Mouse (Mus musculus) neural tube, embryonic 12.5 days (tissue): ENCODE data around the gene Nrl. TPM values are rescaled to one million over a fixed set of nuclear protein-coding genes. Genes with fewer than 3 reads are reported as not detected.

ENCODE experiments used
- ATAC-seq: fragments of 200-750 bp; cut with Nextera tagmentation; 2 replicates; pipeline ENCODE4 v1.8.0; 2017; ENCODE audit warnings: low read depth, mild to moderate bottlenecking, moderate TSS enrichment, moderate library complexity; ENCODE audit not compliant: low FRiP score
- H3K27ac ChIP-seq: fragments of 300-500 bp; sonication (generic); 2 replicates; pipeline ENCODE4 v1.5.1; 2016
- H3K27me3 ChIP-seq: fragments of 300-500 bp; sonication (generic); replicated peaks from 2 replicates; pipeline ENCODE4 v1.6.1; 2016; ENCODE audit warnings: mild to moderate bottlenecking
- H3K36me3 ChIP-seq: fragments of 300-500 bp; sonication (generic); 2 replicates; pipeline ENCODE4 v1.6.1; 2016; ENCODE audit warnings: mild to moderate bottlenecking
- H3K4me1 ChIP-seq: fragments of 300-500 bp; sonication (generic); 2 replicates; pipeline ENCODE4 v1.6.1; 2016
- H3K4me2 ChIP-seq: fragments of 300-500 bp; sonication (generic); replicated peaks from 2 replicates; pipeline ENCODE4 v1.6.1; 2016; ENCODE audit warnings: mild to moderate bottlenecking
- H3K4me3 ChIP-seq: fragments of 300-500 bp; sonication (generic); 2 replicates; pipeline ENCODE4 v1.5.1; 2016
- H3K9ac ChIP-seq: fragments of 300-500 bp; sonication (generic); 2 replicates; pipeline ENCODE4 v1.6.1; 2016; ENCODE audit warnings: mild to moderate bottlenecking
- H3K9me3 ChIP-seq: fragments of 300-500 bp; sonication (generic); 2 replicates; pipeline ENCODE4 v1.6.1; 2016; ENCODE audit warnings: mild to moderate bottlenecking
- WGBS: fragments of 180-500 bp; shearing (Covaris S2); methylation state at CpG from one replicate; pipeline ENCODE4 v1.1.7; 2016; 5-methylcytosine and 5-hydroxymethylcytosine counted together
- polyA plus RNA-seq: library from polyadenylated mRNA; unstranded; fragments of >200 nt; fragmentation: Nextera tagmentation; extraction: Ambion mirVana; gene quantifications from 2 replicates; pipeline ENCODE4 v1.2.1, GENCODE M21; 2016

Nrl gene
- polyA plus RNA-seq, 1 experiment from 2014 or later: 0.19 TPM

DNA sequence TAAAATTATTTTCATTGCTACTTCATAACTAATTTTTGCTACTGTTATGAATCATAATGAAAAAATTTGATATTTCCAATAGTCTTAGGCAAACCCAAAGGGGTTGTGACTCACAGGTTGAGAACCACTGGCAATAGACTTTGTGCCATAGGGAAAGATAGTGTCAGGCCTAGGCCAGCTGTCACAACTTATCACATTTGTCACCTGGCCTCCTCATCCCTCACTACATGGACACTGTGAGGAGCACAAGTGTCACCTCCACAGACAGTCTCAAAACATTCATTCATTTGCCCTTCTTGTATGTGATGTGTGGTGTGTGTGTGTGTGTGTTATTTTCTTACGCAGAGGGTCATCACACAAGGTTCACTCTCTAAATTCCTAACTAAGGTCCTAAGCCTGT is 47.4 kb downstream of the Nrl start:
- ATAC-seq: no peak
- 97% methylated on average over 1 of the region's 1 CpGs for WGBS
- Histone ChIP-seq H3K4me1 (no peaks in the 10 kb centered on the region), H3K36me3 (no peaks in the 10 kb centered on the region), H3K9me3 (no peaks in the 10 kb centered on the region), H3K27me3 (no peaks in the 10 kb centered on the region), H3K4me2 (no peak overlapping the region), H3K27ac (no peak overlapping the region), H3K9ac (no peak overlapping the region), H3K4me3 (no peak overlapping the region)

- Histone ChIP-seq H3K9ac (no peak overlapping the region), H3K27ac (no peak overlapping the region), H3K27me3 (no peaks in the 10 kb centered on the region), H3K9me3 (no peaks in the 10 kb centered on the region), H3K36me3 (no peaks in the 10 kb centered on the region), H3K4me2 (no peak overlapping the region), H3K4me1 (0 out of 2 replicates have a peak, but pooled peaks cover 4% of the 10 kb centered on the region), H3K4me3 (no peak overlapping the region)
- ATAC-seq: no peak
- WGBS: 73% methylated on average over 2 of the region's 2 CpGs
Observed at GRCm38 (mm10) chr14:55475654-55476053, 49.1 kb downstream of the Nrl start.

DNA sequence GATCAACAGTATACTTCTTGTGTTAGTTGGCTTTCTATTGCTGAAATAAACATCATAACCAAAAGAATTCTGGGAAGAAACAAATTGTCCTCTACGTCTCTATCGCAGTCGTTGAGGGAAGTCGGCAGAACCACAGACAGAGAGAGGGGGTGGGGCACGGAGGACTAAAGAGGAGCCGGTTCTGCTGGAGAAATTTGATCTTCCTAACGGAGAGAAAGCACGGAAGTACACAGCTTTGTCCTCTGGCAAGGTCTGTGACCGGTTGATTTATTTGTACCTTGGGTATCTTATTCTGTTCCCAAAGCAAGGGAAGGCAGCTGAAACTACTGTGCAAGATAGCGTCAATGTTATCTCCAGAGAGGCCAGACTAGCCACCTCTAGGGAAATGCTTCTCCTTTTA is 54.0 kb downstream of the Nrl start:
- Histone ChIP-seq H3K36me3 (no peaks in the 10 kb centered on the region), H3K27ac (no peak overlapping the region), H3K4me3 (no peak overlapping the region), H3K4me2 (no peak overlapping the region), H3K27me3 (no peaks in the 10 kb centered on the region), H3K4me1 (0 out of 2 replicates have a peak, but pooled peaks cover 4% of the 10 kb centered on the region), H3K9ac (no peak overlapping the region), H3K9me3 (no peaks in the 10 kb centered on the region)
- ATAC-seq: no peak
- WGBS: 18% methylated on average over 10 of the region's 10 CpGs

DNA sequence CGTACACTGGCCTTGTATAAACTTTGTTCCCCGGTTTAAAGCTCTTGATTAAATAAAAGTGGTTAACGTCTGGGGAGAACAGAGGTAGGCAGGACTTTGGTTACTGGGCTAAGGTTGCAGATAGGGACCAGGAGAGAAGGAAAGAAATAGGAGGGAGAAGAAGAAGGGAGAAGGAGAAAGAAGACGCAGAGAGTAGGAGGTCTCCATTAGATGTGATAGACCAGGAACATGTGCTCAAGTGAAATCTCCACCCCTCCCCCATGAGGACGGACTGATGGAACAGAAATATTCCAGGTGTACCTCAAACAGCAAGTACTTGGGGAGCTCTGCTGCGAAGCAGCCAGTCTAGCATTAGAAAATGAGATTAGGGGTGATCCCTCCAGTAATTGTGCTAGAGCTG is 55.0 kb downstream of the Nrl start:
- no peak overlapping the region for H3K4me2 ChIP-seq
- ATAC-seq: no peak
- H3K27me3 ChIP-seq: no peaks in the 10 kb centered on the region

DNA sequence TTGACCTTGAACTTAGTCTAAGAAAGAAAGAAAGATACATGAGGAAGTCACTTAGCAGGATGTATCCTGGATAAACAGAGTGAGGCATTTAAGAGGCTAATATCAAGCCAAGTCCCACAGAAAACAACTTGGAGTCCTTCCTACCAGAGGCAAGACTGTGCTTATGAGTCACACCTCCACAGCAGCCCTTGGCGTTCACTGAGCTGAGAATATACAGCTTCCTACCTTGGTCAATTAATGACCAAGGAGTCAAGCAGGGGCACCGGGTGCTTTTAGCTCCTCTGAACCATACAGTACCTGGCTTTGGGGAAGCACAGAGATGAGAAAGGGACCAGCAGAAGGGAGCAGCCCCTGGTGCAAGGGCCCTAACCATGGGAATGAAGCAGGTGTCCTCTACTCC is 55.7 kb downstream of the Nrl start:
- no peak for ATAC-seq
- no peak overlapping the region for H3K27ac ChIP-seq
- H3K36me3 ChIP-seq: no peaks in the 10 kb centered on the region
- no peak overlapping the region for H3K9ac ChIP-seq
- H3K4me3 ChIP-seq: no peak overlapping the region
- no peaks in the 10 kb centered on the region for H3K27me3 ChIP-seq
- H3K4me1 ChIP-seq: 0 out of 2 replicates have a peak, but pooled peaks cover 4% of the 10 kb centered on the region
- H3K4me2 ChIP-seq: no peak overlapping the region
- WGBS: 89% methylated on average over 2 of the region's 2 CpGs
- H3K9me3 ChIP-seq: no peaks in the 10 kb centered on the region

More for the DNA sequence above, 55.0 kb downstream of the Nrl start:
- Histone ChIP-seq H3K9ac (no peak overlapping the region), H3K9me3 (no peaks in the 10 kb centered on the region), H3K27ac (no peak overlapping the region), H3K36me3 (no peaks in the 10 kb centered on the region), H3K4me3 (no peak overlapping the region), H3K4me1 (0 out of 2 replicates have a peak, but pooled peaks cover 4% of the 10 kb centered on the region)
- 85% methylated on average over 6 of the region's 6 CpGs for WGBS

Other genes with a start within 250 kb of the Nrl start
- 41.5 and 41.7 TPM in 2 replicates for gene Dhrs4, start 46.2 kb downstream of the Nrl start, polyA plus RNA-seq
- gene Carmil3, start 34.3 kb downstream of the Nrl start, polyA plus RNA-seq: 16.1 and 16.8 TPM in 2 replicates
- 1.4 and 2.4 TPM in 2 replicates for gene Cpne6, start 14.5 kb downstream of the Nrl start, polyA plus RNA-seq
- 18.2 and 21.0 TPM in 2 replicates for gene Pck2, start 15.3 kb upstream of the Nrl start, polyA plus RNA-seq
- 103 and 105 TPM in 2 replicates for gene Dcaf11, start 35.0 kb upstream of the Nrl start, polyA plus RNA-seq
- not detected in 2 replicates for gene A730061H03Rik, start 35.4 kb upstream of the Nrl start, polyA plus RNA-seq
- 4.0 and 4.3 TPM in 2 replicates for gene Fitm1, start 50.6 kb upstream of the Nrl start, polyA plus RNA-seq
- gene Psme1, start 53.1 kb upstream of the Nrl start, polyA plus RNA-seq: 120 and 128 TPM in 2 replicates
- gene Emc9, start 60.3 kb upstream of the Nrl start, polyA plus RNA-seq: 8.9 and 12.7 TPM in 2 replicates
- 212 and 223 TPM in 2 replicates for gene Psme2, start 66.1 kb upstream of the Nrl start, polyA plus RNA-seq
- gene Rnf31, start 66.7 kb upstream of the Nrl start, polyA plus RNA-seq: 17.8 and 21.0 TPM in 2 replicates
- 8.8 and 9.0 TPM in 2 replicates for gene Irf9, start 78.6 kb upstream of the Nrl start, polyA plus RNA-seq
- 20.6 and 22.8 TPM in 2 replicates for gene Rec8, start 93.1 kb upstream of the Nrl start, polyA plus RNA-seq
- gene Ipo4, start 111.0 kb upstream of the Nrl start, polyA plus RNA-seq: 73.7 and 85.6 TPM in 2 replicates
- gene Gm49378, start 112.9 kb upstream of the Nrl start, polyA plus RNA-seq: 2.1 and 3.6 TPM in 2 replicates
- 62.7 and 68.6 TPM in 2 replicates for gene Tm9sf1, start 118.8 kb upstream of the Nrl start, polyA plus RNA-seq
- gene Tssk4, start 125.2 kb upstream of the Nrl start, polyA plus RNA-seq: 0.53 and 0.77 TPM in 2 replicates
- 70.1 and 71.0 TPM in 2 replicates for gene Mdp1, start 135.5 kb upstream of the Nrl start, polyA plus RNA-seq
- gene Gmpr2, start 147.0 kb upstream of the Nrl start, polyA plus RNA-seq: 60.7 and 61.6 TPM in 2 replicates
- 555 and 567 TPM in 2 replicates for gene Nedd8, start 147.1 kb upstream of the Nrl start, polyA plus RNA-seq
- 44.1 and 45.7 TPM in 2 replicates for gene Tinf2, start 156.8 kb upstream of the Nrl start, polyA plus RNA-seq
- gene Tgm1, start 188.9 kb upstream of the Nrl start, polyA plus RNA-seq: 0.34 and 0.36 TPM in 2 replicates
- 42.0 and 46.3 TPM in 2 replicates for gene Rabggta, start 197.3 kb upstream of the Nrl start, polyA plus RNA-seq
- 74.1 and 81.8 TPM in 2 replicates for gene Dhrs1, start 220.7 kb upstream of the Nrl start, polyA plus RNA-seq
- 44.2 and 47.0 TPM in 2 replicates for gene Nop9, start 220.7 kb upstream of the Nrl start, polyA plus RNA-seq
- 0.30 TPM in 1 of 2 replicates, not detected in the other for gene Cideb, start 233.5 kb upstream of the Nrl start, polyA plus RNA-seq
- 0.37 and 0.52 TPM in 2 replicates for gene Ltb4r2, start 236.4 kb upstream of the Nrl start, polyA plus RNA-seq
- 0.23 and 0.37 TPM in 2 replicates for gene Ltb4r1, start 241.0 kb upstream of the Nrl start, polyA plus RNA-seq